Mouse (Mus musculus) duodenum, adult 2 months (tissue): Measurements from ENCODE around the gene Spag5. TPM values are rescaled to one million over a fixed set of nuclear protein-coding genes. Genes with fewer than 3 reads are reported as not detected.

Experiments
- polyA plus RNA-seq: library from polyadenylated mRNA; depleted of rRNA; stranded (reverse); fragments of >200 nt; gene quantifications from 2 replicates; pipeline ENCODE4 v1.2.3, GENCODE M21; 2012; ENCODE audit warnings: low replicate concordance; rRNA removed

Spag5 gene
- polyA plus RNA-seq, result 7.9 and 16.4 TPM in 2 replicates

GRCm38 (mm10) chr11:78301357-78302084 is at the start of gene Spag5:
Spag5 (plus strand) TSS chr11:78301529.

GRCm38 (mm10) chr11:78261380-78262352 is 39.7 kb upstream of the Spag5 start, which contains the start of gene 2610507B11Rik:
2610507B11Rik (plus strand) TSS chr11:78261752.

GRCm38 (mm10) chr11:78290654-78291053 is 10.7 kb upstream of the Spag5 start, which contains the start of gene BC030499:
BC030499 (plus strand) TSS chr11:78290841.

GRCm38 (mm10) chr11:78322860-78323259 is 21.5 kb downstream of the Spag5 start, which contains the start of gene Aldoc:
Aldoc (plus strand) TSS chr11:78322968.

GRCm38 (mm10) chr11:78327634-78328511 is 26.5 kb downstream of the Spag5 start, which contains the start of gene Pigs:
Pigs (plus strand) TSS chr11:78328415.

GRCm38 (mm10) chr11:78343381-78344327 is 42.3 kb downstream of the Spag5 start, which contains the start of gene Unc119:
Unc119 (plus strand) TSS chr11:78343482.

Other genes with a start within 250 kb of the Spag5 start
- 18.0 and 20.9 TPM in 2 replicates for gene Eral1, start 221.1 kb upstream of the Spag5 start, polyA plus RNA-seq
- gene Fam222b, start 206.9 kb upstream of the Spag5 start, polyA plus RNA-seq, result 16.0 and 18.4 TPM in 2 replicates
- 110 and 140 TPM in 2 replicates for gene Traf4, start 135.9 kb upstream of the Spag5 start, polyA plus RNA-seq
- 4.4 and 8.1 TPM in 2 replicates for gene Nek8, start 124.9 kb upstream of the Spag5 start, polyA plus RNA-seq
- gene Tlcd1, start 124.8 kb upstream of the Spag5 start, polyA plus RNA-seq, result 13.9 and 16.6 TPM in 2 replicates
- gene Rpl23a, start 117.9 kb upstream of the Spag5 start, polyA plus RNA-seq, result 21.1 and 31.3 TPM in 2 replicates
- 16.4 and 23.3 TPM in 2 replicates for gene Rab34, start 113.1 kb upstream of the Spag5 start, polyA plus RNA-seq
- gene Proca1, start 108.1 kb upstream of the Spag5 start, polyA plus RNA-seq, result 0.08 TPM in 1 of 2 replicates, not detected in the other
- gene Sdf2, start 55.8 kb upstream of the Spag5 start, polyA plus RNA-seq, result 59.0 and 80.1 TPM in 2 replicates
- gene Supt6, start 55.5 kb upstream of the Spag5 start, polyA plus RNA-seq, result 26.9 and 28.7 TPM in 2 replicates
- gene 2610507B11Rik, start 39.8 kb upstream of the Spag5 start, polyA plus RNA-seq, result 62.4 and 65.4 TPM in 2 replicates
- 0.12 and 0.16 TPM in 2 replicates for gene BC030499, start 10.7 kb upstream of the Spag5 start, polyA plus RNA-seq
- 13.5 and 30.0 TPM in 2 replicates for gene Aldoc, start 21.4 kb downstream of the Spag5 start, polyA plus RNA-seq
- gene Pigs, start 26.9 kb downstream of the Spag5 start, polyA plus RNA-seq, result 90.6 and 95.6 TPM in 2 replicates
- gene Unc119, start 42.0 kb downstream of the Spag5 start, polyA plus RNA-seq, result 15.2 and 20.6 TPM in 2 replicates
- not detected in 2 replicates for gene Foxn1, start 85.0 kb downstream of the Spag5 start, polyA plus RNA-seq
- gene Slc13a2, start 120.7 kb downstream of the Spag5 start, polyA plus RNA-seq, result 12.7 and 401 TPM in 2 replicates
- gene Slc46a1, start 164.2 kb downstream of the Spag5 start, polyA plus RNA-seq, result 455 and 700 TPM in 2 replicates
- 0.36 and 0.68 TPM in 2 replicates for gene Sarm1, start 196.2 kb downstream of the Spag5 start, polyA plus RNA-seq
- 1.8 and 2.6 TPM in 2 replicates for gene Vtn, start 197.6 kb downstream of the Spag5 start, polyA plus RNA-seq
- not detected in 2 replicates for gene Sebox, start 201.9 kb downstream of the Spag5 start, polyA plus RNA-seq
- gene Tmem199, start 210.6 kb downstream of the Spag5 start, polyA plus RNA-seq, result 4.4 and 5.1 TPM in 2 replicates
- gene Poldip2, start 210.7 kb downstream of the Spag5 start, polyA plus RNA-seq, result 21.7 and 26.2 TPM in 2 replicates
- gene Tnfaip1, start 234.8 kb downstream of the Spag5 start, polyA plus RNA-seq, result 34.4 and 36.2 TPM in 2 replicates
- gene Ift20, start 234.8 kb downstream of the Spag5 start, polyA plus RNA-seq, result 113 and 115 TPM in 2 replicates
- gene Tmem97, start 249.2 kb downstream of the Spag5 start, polyA plus RNA-seq, result 29.6 and 51.8 TPM in 2 replicates